Mouse (Mus musculus): ENCODE data around the gene Olfr1348. TPM values are rescaled to one million over a fixed set of nuclear protein-coding genes. Genes with fewer than 3 reads are reported as not detected.
"Not testable (repeated sequence)": the region's sequence is repeated elsewhere in the genome, so short reads cannot be mapped to it uniquely, and the experiment has no call there.

Gene Olfr1348
- polyA plus RNA-seq (2014; fragmentation: Nextera tagmentation; extraction: Ambion mirVana): not detected in 2 replicates

DNA sequence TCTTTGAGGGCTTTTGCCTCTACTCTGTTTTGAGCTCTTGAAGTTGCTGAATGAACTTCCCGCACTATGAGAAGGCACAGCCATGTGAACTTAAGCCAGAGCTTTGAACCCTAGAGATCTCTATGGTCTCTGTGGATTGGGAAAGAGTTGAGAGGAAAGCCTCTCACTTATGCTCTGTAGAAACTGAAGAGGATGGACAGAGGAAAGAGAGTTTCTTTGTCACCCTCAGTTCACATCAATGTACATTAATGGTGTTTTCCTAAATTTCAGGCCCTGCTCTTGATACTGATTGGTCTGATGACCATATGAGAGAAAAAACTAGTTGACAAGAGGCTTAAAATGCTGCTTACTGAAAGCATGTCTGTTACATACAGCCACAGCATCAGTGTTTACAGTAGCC, at the start of gene Olfr1348:
Gene Olfr1348, minus strand, starts transcription at position 101 of the 400 bp plus-strand sequence.
- Histone ChIP-seq H3K9me3 (ENCODE audit: control insufficient read depth, low read length) (no peaks in the 10 kb centered on the region), H3K27me3 (ENCODE audit: control insufficient read depth, insufficient read depth, low read length) (no peaks in the 10 kb centered on the region), H3K4me3 (ENCODE audit: low read depth, low read length) (no peak within 1 kb of the TSS), H3K4me2 (ENCODE audit: low read depth, severe bottlenecking) (no peak within 1 kb of the TSS), H3K36me3 (ENCODE audit: control insufficient read depth, insufficient read depth, low read length) (no peaks in the 10 kb centered on the region), H3K27ac (replicated peaks; ENCODE audit: low read depth, low read length) (no peak within 1 kb of the TSS), H3K4me1 (ENCODE audit: control insufficient read depth, insufficient read depth, low read length) (no peaks in the 10 kb centered on the region), H3K9ac (ENCODE audit: low read length) (no peak within 1 kb of the TSS)
- DNase-seq (ENCODE audit: low spot score): no peak
- ATAC-seq (ENCODE audit: insufficient number of reproducible peaks, low FRiP score, low TSS enrichment, low read depth): no peak
- WGBS: 96% methylated on average over 1 of the region's 1 CpGs

- Histone ChIP-seq H3K36me3 (ENCODE audit: control insufficient read depth, insufficient read depth, low read length) (no peaks in the 10 kb centered on the region), H3K9ac (ENCODE audit: low read length) (no peak overlapping the region), H3K4me3 (ENCODE audit: low read depth, low read length) (no peak overlapping the region), H3K4me1 (ENCODE audit: control insufficient read depth, insufficient read depth, low read length) (no peaks in the 10 kb centered on the region), H3K9me3 (ENCODE audit: control insufficient read depth, low read length) (peaks cover 5% of the 10 kb centered on the region; the same call in 1 of the 2 replicates), H3K4me2 (ENCODE audit: low read depth, severe bottlenecking) (no peak overlapping the region), H3K27me3 (ENCODE audit: control insufficient read depth, insufficient read depth, low read length) (no peaks in the 10 kb centered on the region), H3K27ac (replicated peaks; ENCODE audit: low read depth, low read length) (no peak overlapping the region)
- WGBS: 68% methylated on average over 5 of the region's 5 CpGs
- DNase-seq (ENCODE audit: low spot score): peak; percentile 27
- no peak for ATAC-seq (ENCODE audit: insufficient number of reproducible peaks, low FRiP score, low TSS enrichment, low read depth)
Observed at GRCm38 (mm10) chr7:6526141-6526540, 17.6 kb upstream of the Olfr1348 start.

DNA sequence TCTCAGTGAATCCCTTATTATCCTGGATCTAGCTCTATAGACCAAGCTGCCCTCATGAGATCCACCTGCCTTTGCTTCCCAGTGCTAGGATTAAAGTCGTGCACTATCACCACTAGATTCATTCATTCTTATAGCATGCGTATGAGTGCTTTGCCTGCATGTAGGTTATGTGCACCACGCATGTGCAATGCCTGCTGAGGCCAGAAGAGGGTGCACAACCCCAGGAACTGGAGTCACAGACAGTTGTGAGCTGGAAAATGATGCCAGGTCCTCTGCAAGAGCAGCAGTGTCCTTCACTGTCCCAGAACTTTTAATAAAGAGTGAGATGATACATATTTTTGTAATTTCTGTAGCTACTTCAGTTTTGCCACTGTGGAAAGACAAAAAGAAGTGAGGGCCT, 16.5 kb upstream of the Olfr1348 start:
- no peak overlapping the region for H3K4me2 ChIP-seq (ENCODE audit: low read depth, severe bottlenecking)
- 65% methylated on average over 3 of the region's 3 CpGs for WGBS
- peaks cover 5% of the 10 kb centered on the region; the same call in 1 of the 2 replicates for H3K9me3 ChIP-seq (ENCODE audit: control insufficient read depth, low read length)
- no peak overlapping the region for H3K9ac ChIP-seq (ENCODE audit: low read length)
- ATAC-seq (ENCODE audit: insufficient number of reproducible peaks, low FRiP score, low TSS enrichment, low read depth): no peak
- no peaks in the 10 kb centered on the region for H3K4me1 ChIP-seq (ENCODE audit: control insufficient read depth, insufficient read depth, low read length)
- DNase-seq (ENCODE audit: low spot score): no peak
- H3K4me3 ChIP-seq (ENCODE audit: low read depth, low read length): no peak overlapping the region
- H3K36me3 ChIP-seq (ENCODE audit: control insufficient read depth, insufficient read depth, low read length): no peaks in the 10 kb centered on the region
- no peak overlapping the region for H3K27ac ChIP-seq (replicated peaks; ENCODE audit: low read depth, low read length)
- H3K27me3 ChIP-seq (ENCODE audit: control insufficient read depth, insufficient read depth, low read length): no peaks in the 10 kb centered on the region

- no peak within 1 kb of the TSS for H3K4me2 ChIP-seq (ENCODE audit: low read depth, severe bottlenecking)
- H3K27me3 ChIP-seq (ENCODE audit: control insufficient read depth, insufficient read depth, low read length): no peaks in the 10 kb centered on the region
- DNase-seq (ENCODE audit: low spot score): no peak
- no peak for ATAC-seq (ENCODE audit: insufficient number of reproducible peaks, low FRiP score, low TSS enrichment, low read depth)
- no peak within 1 kb of the TSS for H3K27ac ChIP-seq (replicated peaks; ENCODE audit: low read depth, low read length)
- H3K4me3 ChIP-seq (ENCODE audit: low read depth, low read length): no peak within 1 kb of the TSS
- H3K4me1 ChIP-seq (ENCODE audit: control insufficient read depth, insufficient read depth, low read length): no peaks in the 10 kb centered on the region
- WGBS: 83% methylated on average over 5 of the region's 5 CpGs
- H3K9ac ChIP-seq (ENCODE audit: low read length): no peak within 1 kb of the TSS
- no peaks in the 10 kb centered on the region for H3K36me3 ChIP-seq (ENCODE audit: control insufficient read depth, insufficient read depth, low read length)
- H3K9me3 ChIP-seq (ENCODE audit: control insufficient read depth, low read length): peaks cover 5% of the 10 kb centered on the region; the same call in 1 of the 2 replicates
Observed at GRCm38 (mm10) chr7:6522850-6523249, 14.3 kb upstream of the Olfr1348 start, which contains the start of gene Olfr1349. Gene Olfr1349, minus strand, starts transcription at chr7:6522950.

DNA sequence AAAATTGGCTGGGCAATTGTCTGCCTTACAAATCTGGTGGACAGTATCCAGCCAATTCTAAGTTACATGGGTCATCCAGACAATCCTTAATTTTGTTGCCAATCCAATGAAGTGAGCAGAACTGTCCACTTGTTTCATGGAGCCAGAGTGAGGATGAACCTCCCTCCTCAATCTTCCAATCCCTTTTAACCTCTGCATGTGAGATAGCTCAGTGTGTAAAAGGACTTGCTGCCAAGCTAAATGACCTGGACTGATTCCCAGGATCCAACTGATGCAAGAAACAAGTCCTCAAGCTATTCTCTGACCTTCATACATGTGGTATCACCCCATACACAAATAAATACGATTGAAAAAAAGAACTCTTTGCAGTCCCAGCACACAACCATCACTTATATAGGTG, 13.1 kb upstream of the Olfr1348 start:
- Histone ChIP-seq H3K36me3 (ENCODE audit: control insufficient read depth, insufficient read depth, low read length) (no peaks in the 10 kb centered on the region), H3K4me2 (ENCODE audit: low read depth, severe bottlenecking) (no peak overlapping the region), H3K9me3 (ENCODE audit: control insufficient read depth, low read length) (peaks cover 5% of the 10 kb centered on the region; the same call in 1 of the 2 replicates), H3K9ac (ENCODE audit: low read length) (no peak overlapping the region), H3K27me3 (ENCODE audit: control insufficient read depth, insufficient read depth, low read length) (no peaks in the 10 kb centered on the region), H3K4me1 (ENCODE audit: control insufficient read depth, insufficient read depth, low read length) (no peaks in the 10 kb centered on the region), H3K27ac (replicated peaks; ENCODE audit: low read depth, low read length) (no peak overlapping the region), H3K4me3 (ENCODE audit: low read depth, low read length) (no peak overlapping the region)
- 39% methylated on average over 1 of the region's 1 CpGs for WGBS
- ATAC-seq (ENCODE audit: insufficient number of reproducible peaks, low FRiP score, low TSS enrichment, low read depth) (no peak), DNase-seq (ENCODE audit: low spot score) (no peak)

DNA sequence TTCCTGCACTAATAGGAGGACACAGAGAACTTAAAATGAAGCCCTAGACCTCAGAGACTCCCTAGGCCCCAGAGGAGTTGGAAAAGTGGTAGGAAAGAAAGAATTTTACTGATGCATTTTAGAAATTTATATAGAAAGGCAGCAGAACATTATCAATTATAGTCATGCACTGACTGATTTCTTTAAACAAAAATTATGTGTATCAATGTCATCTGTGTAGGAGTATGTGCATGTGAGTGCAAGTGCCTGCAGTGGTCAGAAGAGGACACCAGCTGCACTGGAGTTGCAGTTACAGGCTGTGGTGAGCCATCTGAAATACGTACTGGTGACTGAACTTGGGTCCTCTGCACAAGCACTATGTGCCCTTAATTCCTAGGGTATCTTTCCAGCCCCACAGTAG, 8.9 kb downstream of the Olfr1348 start, which contains the start of gene Olfr1347:
Gene Olfr1347, minus strand, starts transcription at position 101 of the 400 bp plus-strand sequence.
- H3K36me3 ChIP-seq (ENCODE audit: control insufficient read depth, insufficient read depth, low read length): no peaks in the 10 kb centered on the region
- DNase-seq (ENCODE audit: low spot score): no peak
- no peak within 1 kb of the TSS for H3K4me3 ChIP-seq (ENCODE audit: low read depth, low read length)
- H3K9ac ChIP-seq (ENCODE audit: low read length): no peak within 1 kb of the TSS
- no peak for ATAC-seq (ENCODE audit: insufficient number of reproducible peaks, low FRiP score, low TSS enrichment, low read depth)
- no peak within 1 kb of the TSS for H3K27ac ChIP-seq (replicated peaks; ENCODE audit: low read depth, low read length)
- no peaks in the 10 kb centered on the region for H3K4me1 ChIP-seq (ENCODE audit: control insufficient read depth, insufficient read depth, low read length)
- 49% methylated on average over 1 of the region's 1 CpGs for WGBS
- no peak within 1 kb of the TSS for H3K4me2 ChIP-seq (ENCODE audit: low read depth, severe bottlenecking)
- H3K9me3 ChIP-seq (ENCODE audit: control insufficient read depth, low read length): 0 out of 2 replicates have a peak, but pooled peaks cover 2% of the 10 kb centered on the region
- H3K27me3 ChIP-seq (ENCODE audit: control insufficient read depth, insufficient read depth, low read length): no peaks in the 10 kb centered on the region

- Histone ChIP-seq H3K36me3 (ENCODE audit: control insufficient read depth, insufficient read depth, low read length) (no peaks in the 10 kb centered on the region), H3K27ac (replicated peaks; ENCODE audit: low read depth, low read length) (no peak within 1 kb of the TSS), H3K4me3 (ENCODE audit: low read depth, low read length) (no peak within 1 kb of the TSS), H3K9me3 (ENCODE audit: control insufficient read depth, low read length) (no peaks in the 10 kb centered on the region), H3K4me2 (ENCODE audit: low read depth, severe bottlenecking) (no peak within 1 kb of the TSS), H3K4me1 (ENCODE audit: control insufficient read depth, insufficient read depth, low read length) (no peaks in the 10 kb centered on the region), H3K27me3 (ENCODE audit: control insufficient read depth, insufficient read depth, low read length) (no peaks in the 10 kb centered on the region), H3K9ac (ENCODE audit: low read length) (no peak within 1 kb of the TSS)
- no peak for ATAC-seq (ENCODE audit: insufficient number of reproducible peaks, low FRiP score, low TSS enrichment, low read depth)
- 40% methylated on average over 2 of the region's 2 CpGs for WGBS
- DNase-seq (ENCODE audit: low spot score): no peak
Observed at GRCm38 (mm10) chr7:6486841-6487240, 21.7 kb downstream of the Olfr1348 start, which contains the start of gene Olfr5. Gene Olfr5, minus strand, starts transcription at chr7:6486941.

- not testable (repeated sequence) for H3K4me2 ChIP-seq (ENCODE audit: low read depth, severe bottlenecking); H3K9me3 ChIP-seq (ENCODE audit: control insufficient read depth, low read length); H3K4me3 ChIP-seq (ENCODE audit: low read depth, low read length); H3K9ac ChIP-seq (ENCODE audit: low read length); H3K27ac ChIP-seq (replicated peaks; ENCODE audit: low read depth, low read length); H3K36me3 ChIP-seq (ENCODE audit: control insufficient read depth, insufficient read depth, low read length); ATAC-seq (ENCODE audit: insufficient number of reproducible peaks, low FRiP score, low TSS enrichment, low read depth); H3K27me3 ChIP-seq (ENCODE audit: control insufficient read depth, insufficient read depth, low read length); H3K4me1 ChIP-seq (ENCODE audit: control insufficient read depth, insufficient read depth, low read length); DNase-seq (ENCODE audit: low spot score)
- 81% methylated on average over 2 of the region's 2 CpGs for WGBS
Observed at GRCm38 (mm10) chr7:6477633-6478032, 30.9 kb downstream of the Olfr1348 start.

- Histone ChIP-seq H3K4me1 (ENCODE audit: control insufficient read depth, insufficient read depth, low read length) (no peaks in the 10 kb centered on the region), H3K27me3 (ENCODE audit: control insufficient read depth, insufficient read depth, low read length) (no peaks in the 10 kb centered on the region)
Observed at GRCm38 (mm10) chr7:6466951-6467350, 41.6 kb downstream of the Olfr1348 start, which contains the start of gene Olfr1346. Gene Olfr1346, plus strand, starts transcription at chr7:6467101.

More at GRCm38 (mm10) chr7:6466951-6467350, 41.6 kb downstream of the Olfr1348 start, which contains the start of gene Olfr1346:
- Histone ChIP-seq H3K4me2 (ENCODE audit: low read depth, severe bottlenecking) (no peak within 1 kb of the TSS), H3K27ac (replicated peaks; ENCODE audit: low read depth, low read length) (no peak within 1 kb of the TSS), H3K9me3 (ENCODE audit: control insufficient read depth, low read length) (no peaks in the 10 kb centered on the region), H3K36me3 (ENCODE audit: control insufficient read depth, insufficient read depth, low read length) (no peaks in the 10 kb centered on the region), H3K9ac (ENCODE audit: low read length) (no peak within 1 kb of the TSS), H3K4me3 (ENCODE audit: low read depth, low read length) (no peak within 1 kb of the TSS)
- DNase-seq (ENCODE audit: low spot score) (no peak), ATAC-seq (ENCODE audit: insufficient number of reproducible peaks, low FRiP score, low TSS enrichment, low read depth) (no peak)

All from limb, embryonic 11.5 days (tissue).